Mouse (Mus musculus): ENCODE data around the gene Pomc. TPM values are rescaled to one million over a fixed set of nuclear protein-coding genes. Genes with fewer than 3 reads are reported as not detected.

Pomc gene
- total RNA-seq, 2 experiments from 2014 or later = 0.55 to 0.76 TPM

Other genes with a start within 250 kb of the Pomc start
- 100 to 1,000 TPM; 118 to 122 TPM for gene Dnmt3a, start 148.9 kb upstream of the Pomc start, total RNA-seq (2021)
- gene Efr3b, start 84.0 kb downstream of the Pomc start, total RNA-seq (2021) = 10 to 100 TPM in 1 of 2 experiments, 1 to 10 TPM in 1; 9.4 to 10.1 TPM
- gene Dnajc27, start 127.6 kb downstream of the Pomc start, total RNA-seq (2021) = 1 to 10 TPM; 6.2 to 6.6 TPM
- 1 to 10 TPM; 4.5 to 7.2 TPM for gene Adcy3, start 178.2 kb downstream of the Pomc start, total RNA-seq (2021)